Mouse (Mus musculus): ENCODE results near the gene Ctr9. TPM values are rescaled to one million over a fixed set of nuclear protein-coding genes. Genes with fewer than 3 reads are reported as not detected.

Gene Ctr9
- polyA plus RNA-seq, 1 experiment from 2014 or later: 53.6 TPM

Other genes starting within 250 kb of the Ctr9 start
- gene Rnf141, start 184.5 kb upstream of the Ctr9 start, polyA plus RNA-seq (2014; fragmentation: Nextera tagmentation; extraction: Ambion mirVana): 35.0 and 41.0 TPM in 2 replicates
- 25.7 and 26.9 TPM in 2 replicates for gene Lyve1, start 165.7 kb upstream of the Ctr9 start, polyA plus RNA-seq (2014; fragmentation: Nextera tagmentation; extraction: Ambion mirVana)
- 20.7 and 25.2 TPM in 2 replicates for gene Mrvi1, start 46.5 kb upstream of the Ctr9 start, polyA plus RNA-seq (2014; fragmentation: Nextera tagmentation; extraction: Ambion mirVana)
- 1,063 and 1,240 TPM in 2 replicates for gene Eif4g2, start 54.1 kb downstream of the Ctr9 start, polyA plus RNA-seq (2014; fragmentation: Nextera tagmentation; extraction: Ambion mirVana)

Data from liver, embryonic 11.5 days (tissue).